Mouse (Mus musculus) CH12.LX (cell line): Measurements from ENCODE around the gene Ankrd63. TPM values are rescaled to one million over a fixed set of nuclear protein-coding genes. Genes with fewer than 3 reads are reported as not detected.

Source experiments
- DNase-seq: peaks from one replicate; pipeline ENCODE4 v3.0.0-alpha.2; 2013; ENCODE audit errors: extremely low read depth
- H3K27ac ChIP-seq: 2 replicates; pipeline ENCODE4 v1.5.1; 2012; ENCODE audit warnings: low read depth, mild to moderate bottlenecking, control low read depth, moderate library complexity; ENCODE audit not compliant: insufficient read depth
- H3K27me3 ChIP-seq: replicated peaks from 2 replicates; pipeline ENCODE3; 2012; ENCODE audit warnings: inconsistent platforms
- H3K36me3 ChIP-seq, 2 experiments: replicated peaks in 1 of 2; 2 replicates each; pipeline versions ENCODE3 to v1.6.1; 2012; ENCODE audit warnings: inconsistent platforms in 1 of 2, low read length in 1 of 2, mild to moderate bottlenecking in 1 of 2, mixed read lengths in 1 of 2, moderate library complexity in 1 of 2; ENCODE audit not compliant: control insufficient read depth in 1 of 2, insufficient read depth in 1 of 2
- H3K4me1 ChIP-seq, 2 experiments: 2 replicates each; pipeline ENCODE4 v1.6.1; 2012; ENCODE audit warnings: inconsistent platforms in 1 of 2, moderate library complexity in 1 of 2; ENCODE audit not compliant: insufficient read depth in 2 of 2, control insufficient read depth in 1 of 2
- H3K4me2 ChIP-seq: 2 replicates; pipeline ENCODE4 v1.6.1; 2012; ENCODE audit warnings: low read depth, mild to moderate bottlenecking, control low read depth; ENCODE audit not compliant: poor library complexity, insufficient read depth, severe bottlenecking
- H3K4me3 ChIP-seq, 3 experiments: fragments of 150-350 bp in 1 of 3; sonication (generic) in 1 of 3; replicated peaks in 1 of 3; 2 replicates each; pipeline versions ENCODE3 to v1.5.1; 2011 to 2012; ENCODE audit warnings: low read depth in 2 of 3, low read length in 2 of 3, mild to moderate bottlenecking in 2 of 3, moderate library complexity in 2 of 3, control low read depth in 1 of 3, improper control_type of control experiment in 1 of 3, inconsistent platforms in 1 of 3, mixed read lengths in 1 of 3; ENCODE audit not compliant: poor library complexity in 1 of 3
- H3K79me2 ChIP-seq: replicated peaks from 2 replicates; pipeline ENCODE4 v1.6.1; 2012; ENCODE audit warnings: mild to moderate bottlenecking, moderate library complexity; ENCODE audit not compliant: control insufficient read depth, poor library complexity, insufficient read depth, severe bottlenecking; ENCODE audit errors: extremely low read depth
- H3K9ac ChIP-seq: 2 replicates; pipeline ENCODE4 v1.6.1; 2012; ENCODE audit warnings: low read depth, mild to moderate bottlenecking, control low read depth, moderate library complexity; ENCODE audit not compliant: insufficient read depth
- H3K9me3 ChIP-seq: replicated peaks from 2 replicates; pipeline ENCODE3; 2012; ENCODE audit warnings: low read length, inconsistent platforms, mixed read lengths
- CHD1 ChIP-seq: IDR thresholded peaks from 2 replicates; pipeline ENCODE4 v1.6.1; 2012; ENCODE audit warnings: low read depth, low read length, improper control_type of control experiment, inconsistent platforms
- CHD2 ChIP-seq: IDR thresholded peaks from 2 replicates; pipeline ENCODE4 v1.6.1; 2011; ENCODE audit warnings: low read length, improper control_type of control experiment
- E2F4 ChIP-seq: IDR thresholded peaks from 2 replicates; pipeline ENCODE4 v1.6.1; 2011; ENCODE audit warnings: low read depth, low read length, improper control_type of control experiment; ENCODE audit not compliant: insufficient replicate concordance
- ETS1 ChIP-seq: conservative IDR thresholded peaks from 2 replicates; pipeline ENCODE4 v1.6.1; 2012; ENCODE audit warnings: low read depth, mild to moderate bottlenecking, inconsistent platforms, low read length, improper control_type of control experiment, moderate library complexity
- IRF4 ChIP-seq: IDR thresholded peaks from 2 replicates; pipeline ENCODE4 v1.6.1; 2014; ENCODE audit warnings: low read depth, mild to moderate bottlenecking, inconsistent platforms, low read length, improper control_type of control experiment
- JUND ChIP-seq: conservative IDR thresholded peaks from 2 replicates; pipeline ENCODE4 v1.6.1; 2011; ENCODE audit warnings: low read depth, low read length, improper control_type of control experiment
- KAT2A ChIP-seq: IDR thresholded peaks from 2 replicates; pipeline ENCODE4 v1.6.1; 2012; ENCODE audit warnings: low read length, improper control_type of control experiment, inconsistent platforms; ENCODE audit not compliant: insufficient replicate concordance
- MAZ ChIP-seq: IDR thresholded peaks from 2 replicates; pipeline ENCODE4 v1.6.1; 2012; ENCODE audit warnings: low read depth, mild to moderate bottlenecking, inconsistent platforms, low read length, improper control_type of control experiment, moderate library complexity
- MEF2A ChIP-seq: IDR thresholded peaks from 2 replicates; pipeline ENCODE4 v1.6.1; 2014; ENCODE audit warnings: low read depth, mild to moderate bottlenecking, inconsistent platforms, low read length, improper control_type of control experiment, borderline replicate concordance
- MYC ChIP-seq: IDR thresholded peaks from 2 replicates; pipeline ENCODE4 v1.6.1; 2011; ENCODE audit warnings: low read depth, mild to moderate bottlenecking, improper control_type of control experiment, low read length
- NELFE ChIP-seq: IDR thresholded peaks from 2 replicates; pipeline ENCODE4 v1.6.1; 2011; ENCODE audit warnings: low read depth, low read length, improper control_type of control experiment
- PAX5 ChIP-seq: IDR thresholded peaks from 2 replicates; pipeline ENCODE4 v1.6.1; 2012; ENCODE audit warnings: low read length, inconsistent platforms, mixed read lengths
- POLR2A ChIP-seq: IDR thresholded peaks from 2 replicates; pipeline ENCODE4 v1.6.1; 2011; ENCODE audit warnings: low read depth, mild to moderate bottlenecking, improper control_type of control experiment, low read length
- RCOR1 ChIP-seq: conservative IDR thresholded peaks from 2 replicates; pipeline ENCODE4 v1.6.1; 2012; ENCODE audit warnings: low read depth, mild to moderate bottlenecking, inconsistent platforms, low read length, improper control_type of control experiment
- SIN3A ChIP-seq: IDR thresholded peaks from 2 replicates; pipeline ENCODE4 v1.6.1; 2012; ENCODE audit warnings: low read length, improper control_type of control experiment, inconsistent platforms
- UBTF ChIP-seq: IDR thresholded peaks from 2 replicates; pipeline ENCODE4 v1.6.1; 2012; ENCODE audit warnings: low read depth, mild to moderate bottlenecking, inconsistent platforms, low read length, improper control_type of control experiment, moderate library complexity
- USF2 ChIP-seq: conservative IDR thresholded peaks from 2 replicates; pipeline ENCODE4 v1.6.1; 2011; ENCODE audit warnings: low read depth, low read length, improper control_type of control experiment
- ZC3H11A ChIP-seq: IDR thresholded peaks from 2 replicates; pipeline ENCODE4 v1.6.1; 2012; ENCODE audit warnings: low read depth, mild to moderate bottlenecking, inconsistent platforms, low read length, improper control_type of control experiment
- dilution Hi-C: fragments of 300-500 bp; cut with MboI; formaldehyde crosslinking; loops from 2 replicates; pipeline ENCODE4 v1.14.3; 2020; ENCODE audit warnings: low sequenced_read_pairs; ENCODE audit not compliant: extremely low pct_unique_long_range_greater_than_20kb, extremely low pct_ligation_motif_present
- in situ Hi-C: fragments of 300-500 bp; cut with MboI; formaldehyde crosslinking; loops from 3 replicates; pipeline ENCODE4 v1.14.3; 2019; ENCODE audit warnings: low sequenced_read_pairs, low pct_ligation_motif_present, low pct_unique_long_range_greater_than_20kb, mixed read lengths
- polyA plus RNA-seq: library from polyadenylated mRNA; unstranded; fragments of >175 nt; gene quantifications from 2 replicates; pipeline ENCODE4 v1.2.1, GENCODE M21; 2012; ENCODE audit warnings: low read depth; ENCODE audit not compliant: insufficient read length
- total RNA-seq, 2 experiments: library from RNA; depleted of rRNA; stranded (reverse); fragments of 300-350 nt in 1 of 2; fragments of >200 nt in 1 of 2; gene quantifications; 2 replicates each; pipeline ENCODE4 v1.2.3; 2012 to 2014

The Ankrd63 gene
- total and polyA plus RNA-seq, 3 experiments, result 0.07 TPM; not detected in 2

- Histone ChIP-seq H3K4me3 (no peak overlapping the region), H3K4me1 (peaks cover 0 to 13% of the 10 kb centered on the region in 2 experiments; a peak in 2 of 4 replicates), H3K4me2 (no peak overlapping the region), H3K79me2 (no peaks in the 10 kb centered on the region), H3K27me3 (no peaks in the 10 kb centered on the region), H3K9ac (no peak overlapping the region), H3K9me3 (peaks cover 7% of the 10 kb centered on the region), H3K27ac (no peak overlapping the region), H3K36me3 (no peaks in the 10 kb centered on the region)
- in situ Hi-C loops (no loop called here), dilution Hi-C loops (no loop called here)
- no peak for TF ChIP-seq USF2
- TF ChIP-seq UBTF, result no peak
- no peak for TF ChIP-seq MEF2A
- TF ChIP-seq SIN3A, result no peak
- TF ChIP-seq E2F4, result no peak
- no peak for TF ChIP-seq CHD1
- no peak for TF ChIP-seq ETS1
- TF ChIP-seq NELFE, result no peak
- no peak for TF ChIP-seq JUND
- TF ChIP-seq POLR2A, result no peak
- no peak for TF ChIP-seq PAX5
- no peak for TF ChIP-seq MYC
- TF ChIP-seq CHD2, result no peak
- TF ChIP-seq KAT2A, result no peak
- no peak for TF ChIP-seq ZC3H11A
- no peak for TF ChIP-seq RCOR1
- DNase-seq, result no peak
Observed at GRCm38 (mm10) chr2:118697311-118697877, 6.4 kb downstream of the Ankrd63 start.

GRCm38 (mm10) chr2:118696451-118697308 is 7.1 kb downstream of the Ankrd63 start:
- Histone ChIP-seq H3K9ac (no peak overlapping the region), H3K36me3 (no peaks in the 10 kb centered on the region), H3K27ac (no peak overlapping the region), H3K4me2 (no peak overlapping the region), H3K4me3 (no peak overlapping the region), H3K79me2 (no peaks in the 10 kb centered on the region), H3K27me3 (no peaks in the 10 kb centered on the region), H3K9me3 (peaks cover 2% of the 10 kb centered on the region), H3K4me1 (peaks cover 0 to 13% of the 10 kb centered on the region in 2 experiments; a peak in 2 of 4 replicates)
- dilution Hi-C loops, result no loop called here
- no peak for DNase-seq
- in situ Hi-C loops, result no loop called here
- TF ChIP-seq IRF4, result no peak
- no peak for TF ChIP-seq MAZ
